Mouse (Mus musculus) midbrain, embryonic 11.5 days (tissue): ENCODE measurements around the gene Rsad2. TPM values are rescaled to one million over a fixed set of nuclear protein-coding genes. Genes with fewer than 3 reads are reported as not detected.
A peak's percentile ranks its signal among the peaks of the same experiment; 100 is the strongest.
"Not testable (repeated sequence)": the region's sequence is repeated elsewhere in the genome, so short reads cannot be mapped to it uniquely, and the experiment has no call there.

Source experiments
- ATAC-seq: fragments of 200-750 bp; cut with Nextera tagmentation; 2 replicates; pipeline ENCODE4 v1.8.0; 2017; ENCODE audit warnings: moderate TSS enrichment, moderate library complexity; ENCODE audit not compliant: low FRiP score
- DNase-seq: peaks from one replicate; pipeline ENCODE4 v3.0.0; 2015; ENCODE audit warnings: low spot score; ENCODE audit errors: missing footprints
- H3K27ac ChIP-seq: fragments of 300-500 bp; sonication (generic); 2 replicates; pipeline ENCODE4 v1.5.1; 2014; ENCODE audit warnings: low read depth, low read length
- H3K27me3 ChIP-seq: fragments of 300-500 bp; sonication (generic); 2 replicates; pipeline ENCODE4 v1.6.1; 2014; ENCODE audit warnings: mild to moderate bottlenecking, low read length, moderate library complexity, mixed read lengths; ENCODE audit not compliant: control insufficient read depth, insufficient read depth
- H3K36me3 ChIP-seq: fragments of 300-500 bp; sonication (generic); 2 replicates; pipeline ENCODE4 v1.6.1; 2014; ENCODE audit warnings: mild to moderate bottlenecking, low read length, moderate library complexity, mixed read lengths; ENCODE audit not compliant: control insufficient read depth, insufficient read depth
- H3K4me1 ChIP-seq: fragments of 300-500 bp; sonication (generic); 2 replicates; pipeline ENCODE4 v1.6.1; 2014; ENCODE audit warnings: low read length; ENCODE audit not compliant: control insufficient read depth, insufficient read depth
- H3K4me2 ChIP-seq: fragments of 300-500 bp; sonication (generic); 2 replicates; pipeline ENCODE4 v1.6.1; 2014; ENCODE audit warnings: mild to moderate bottlenecking, moderate library complexity
- H3K4me3 ChIP-seq: fragments of 300-500 bp; sonication (generic); 2 replicates; pipeline ENCODE4 v1.5.1; 2014; ENCODE audit warnings: low read depth, low read length
- H3K9ac ChIP-seq: fragments of 300-500 bp; sonication (generic); 2 replicates; pipeline ENCODE4 v1.6.1; 2014; ENCODE audit warnings: low read length
- H3K9me3 ChIP-seq: fragments of 300-500 bp; sonication (generic); 2 replicates; pipeline ENCODE4 v1.6.1; 2016; ENCODE audit warnings: low read length; ENCODE audit not compliant: control insufficient read depth
- WGBS: fragments of 180-500 bp; shearing (Covaris S2); extraction: QIAGEN DNeasy Blood & Tissue Kit; methylation state at CpG from one replicate; pipeline ENCODE4 v1.1.7; 2014; 5-methylcytosine and 5-hydroxymethylcytosine counted together
- polyA plus RNA-seq: library from polyadenylated mRNA; unstranded; fragments of >200 nt; fragmentation: Nextera tagmentation; extraction: Ambion mirVana; gene quantifications from 2 replicates; pipeline ENCODE4 v1.2.1, GENCODE M21; 2014

Rsad2 gene
- polyA plus RNA-seq, result 0.14 and 0.18 TPM in 2 replicates

- no peaks in the 10 kb centered on the region for H3K27me3 ChIP-seq
- ATAC-seq, result no peak
- H3K9me3 ChIP-seq, result no peaks in the 10 kb centered on the region
- H3K9ac ChIP-seq, result no peak within 1 kb of the TSS
- DNase-seq, result peak; percentile 54
- no peaks in the 10 kb centered on the region for H3K36me3 ChIP-seq
- 65% methylated on average over 13 of the region's 13 CpGs for WGBS
- no peak within 1 kb of the TSS for H3K27ac ChIP-seq
- H3K4me3 ChIP-seq, result no peak within 1 kb of the TSS
- no peak within 1 kb of the TSS for H3K4me2 ChIP-seq
- no peaks in the 10 kb centered on the region for H3K4me1 ChIP-seq
These were observed at the start of gene Rsad2 for GRCm38 (mm10) chr12:26456028-26456698. Gene Rsad2, minus strand, starts transcription at chr12:26456452.

DNA sequence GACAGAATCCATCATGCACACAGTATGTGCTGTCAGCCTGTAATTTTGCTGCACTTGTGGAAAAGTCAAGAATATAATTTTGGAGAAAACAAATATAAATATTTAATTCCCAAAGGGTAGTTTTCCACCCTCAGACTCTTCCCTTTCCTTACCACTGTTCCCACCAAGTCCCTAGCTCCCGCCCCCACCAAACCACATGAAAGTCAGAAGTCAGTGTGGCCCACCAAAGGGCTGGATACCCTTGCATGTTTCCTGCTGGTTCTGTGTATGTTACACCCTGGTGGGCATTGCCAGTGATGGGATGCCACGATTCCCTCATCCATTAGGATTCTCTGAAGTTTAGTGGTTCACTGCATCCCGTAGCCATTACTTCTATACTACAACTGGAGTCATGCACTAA is 44.8 kb upstream of the Rsad2 start:
- DNase-seq, result peak; percentile 26
- 88% methylated on average over 3 of the region's 3 CpGs for WGBS
- no peak for ATAC-seq

DNA sequence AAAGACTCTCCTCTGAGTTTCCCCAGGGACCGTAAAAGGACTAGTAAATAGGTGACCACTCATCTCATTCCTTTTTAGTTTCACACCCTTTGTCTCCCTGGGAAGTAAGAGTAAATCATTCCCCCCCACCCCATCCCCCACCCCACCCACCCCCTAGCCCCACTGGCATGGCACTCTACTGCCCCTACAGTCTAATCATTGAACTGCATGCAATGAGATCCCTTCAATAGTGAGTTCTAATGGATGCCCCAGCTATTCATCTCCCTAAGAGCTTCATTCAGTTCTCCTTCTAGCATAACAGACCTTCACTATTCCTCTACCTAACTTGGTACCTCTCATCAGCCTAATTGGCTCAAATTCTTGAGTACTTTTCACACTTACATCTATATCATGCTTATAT is 33.7 kb upstream of the Rsad2 start:
- no peaks in the 10 kb centered on the region for H3K9me3 ChIP-seq
- DNase-seq (peak; percentile 83), ATAC-seq (no peak)
- no peaks in the 10 kb centered on the region; the same call in 1 of the 2 replicates for H3K4me1 ChIP-seq
- H3K4me3 ChIP-seq, result no peak overlapping the region
- H3K36me3 ChIP-seq, result no peaks in the 10 kb centered on the region
- WGBS, result 94% methylated on average over 1 of the region's 1 CpGs
- no peak overlapping the region for H3K27ac ChIP-seq
- no peak overlapping the region for H3K4me2 ChIP-seq
- no peak overlapping the region for H3K9ac ChIP-seq
- H3K27me3 ChIP-seq, result no peaks in the 10 kb centered on the region

More for the DNA sequence above, 44.8 kb upstream of the Rsad2 start:
- Histone ChIP-seq H3K36me3 (no peaks in the 10 kb centered on the region), H3K4me3 (no peak overlapping the region), H3K27me3 (no peaks in the 10 kb centered on the region), H3K9me3 (no peaks in the 10 kb centered on the region), H3K4me1 (no peaks in the 10 kb centered on the region), H3K27ac (no peak overlapping the region), H3K9ac (no peak overlapping the region), H3K4me2 (no peak overlapping the region)

DNA sequence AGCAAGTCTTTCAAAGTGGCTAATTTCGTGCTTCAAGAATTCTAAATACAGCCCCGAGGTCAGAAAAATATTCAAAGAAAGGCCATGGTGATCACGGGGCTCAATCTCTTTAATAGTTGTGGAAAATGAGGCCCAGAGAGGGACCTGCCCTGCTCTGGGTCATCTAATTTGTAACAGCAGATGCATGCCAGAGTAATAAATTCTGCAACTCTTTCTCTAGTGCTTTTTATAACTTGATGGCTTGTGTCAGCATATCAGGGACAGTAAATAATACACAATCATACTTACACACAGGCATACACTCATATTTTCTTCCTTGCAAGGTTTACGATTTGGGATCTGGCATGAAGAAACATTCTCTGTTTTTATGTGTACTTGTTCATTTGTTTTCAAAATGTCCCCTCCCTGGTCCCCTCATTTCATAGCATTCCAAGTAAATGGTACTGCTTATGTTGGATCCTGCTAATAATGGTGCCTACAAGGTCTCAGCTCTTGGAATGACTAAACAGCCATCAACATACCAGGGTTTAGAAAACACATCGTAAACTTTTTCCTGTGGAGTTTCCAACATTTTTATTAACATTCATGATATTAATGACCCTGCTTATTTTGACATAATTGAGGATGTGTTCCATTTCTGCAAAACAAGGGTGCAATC is 32.5 kb upstream of the Rsad2 start:
- 40% methylated on average over 5 of the region's 5 CpGs for WGBS
- Histone ChIP-seq H3K4me1 (no peaks in the 10 kb centered on the region; the same call in 1 of the 2 replicates), H3K9me3 (no peaks in the 10 kb centered on the region), H3K4me3 (no peak overlapping the region), H3K9ac (no peak overlapping the region), H3K27me3 (no peaks in the 10 kb centered on the region), H3K27ac (no peak overlapping the region), H3K4me2 (no peak overlapping the region), H3K36me3 (no peaks in the 10 kb centered on the region)
- DNase-seq (no peak), ATAC-seq (no peak)

DNA sequence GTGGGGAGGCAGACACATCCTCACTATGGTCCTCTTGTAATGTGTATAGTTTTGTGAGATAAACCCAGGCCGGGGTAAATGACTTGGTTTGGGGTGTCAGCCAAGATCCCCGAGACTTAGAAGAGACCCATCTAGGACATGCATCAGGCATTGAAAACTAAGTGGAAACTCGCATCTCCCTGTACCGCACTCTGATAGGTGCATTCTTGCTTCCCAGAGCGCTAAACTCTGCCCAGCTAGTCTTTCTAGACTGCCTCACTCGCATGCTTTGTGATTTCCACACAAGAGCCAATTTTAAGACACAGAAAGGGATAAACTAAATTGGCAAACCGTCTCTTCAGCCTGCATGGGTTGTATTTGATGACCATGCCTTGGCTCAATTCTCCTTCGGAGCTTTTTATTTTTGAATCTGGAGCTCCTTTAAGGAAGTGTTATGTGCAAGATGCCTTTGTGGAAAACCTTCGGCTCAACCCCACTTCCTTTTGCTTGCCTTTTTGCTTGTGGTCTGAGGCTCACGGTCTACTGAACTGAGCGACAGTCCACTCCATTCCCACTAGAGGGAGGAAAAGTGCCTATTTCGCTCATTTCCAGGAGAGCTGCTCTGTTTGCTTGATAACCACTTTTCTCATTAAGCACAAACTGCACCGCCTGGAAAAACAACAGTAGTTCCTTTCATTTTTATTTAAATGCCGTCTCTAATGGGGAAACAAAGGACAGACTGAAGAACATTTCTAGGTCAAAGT is 31.8 kb upstream of the Rsad2 start:
- Histone ChIP-seq H3K27ac (no peak overlapping the region), H3K27me3 (no peaks in the 10 kb centered on the region), H3K4me3 (no peak overlapping the region), H3K4me1 (no peaks in the 10 kb centered on the region; the same call in 1 of the 2 replicates), H3K9ac (no peak overlapping the region), H3K36me3 (no peaks in the 10 kb centered on the region), H3K4me2 (no peak overlapping the region), H3K9me3 (no peaks in the 10 kb centered on the region)
- WGBS, result 43% methylated on average over 14 of the region's 14 CpGs
- ATAC-seq, result peak; percentile 62; the same call in 1 of the 2 replicates
- DNase-seq, result peak; percentile 91

DNA sequence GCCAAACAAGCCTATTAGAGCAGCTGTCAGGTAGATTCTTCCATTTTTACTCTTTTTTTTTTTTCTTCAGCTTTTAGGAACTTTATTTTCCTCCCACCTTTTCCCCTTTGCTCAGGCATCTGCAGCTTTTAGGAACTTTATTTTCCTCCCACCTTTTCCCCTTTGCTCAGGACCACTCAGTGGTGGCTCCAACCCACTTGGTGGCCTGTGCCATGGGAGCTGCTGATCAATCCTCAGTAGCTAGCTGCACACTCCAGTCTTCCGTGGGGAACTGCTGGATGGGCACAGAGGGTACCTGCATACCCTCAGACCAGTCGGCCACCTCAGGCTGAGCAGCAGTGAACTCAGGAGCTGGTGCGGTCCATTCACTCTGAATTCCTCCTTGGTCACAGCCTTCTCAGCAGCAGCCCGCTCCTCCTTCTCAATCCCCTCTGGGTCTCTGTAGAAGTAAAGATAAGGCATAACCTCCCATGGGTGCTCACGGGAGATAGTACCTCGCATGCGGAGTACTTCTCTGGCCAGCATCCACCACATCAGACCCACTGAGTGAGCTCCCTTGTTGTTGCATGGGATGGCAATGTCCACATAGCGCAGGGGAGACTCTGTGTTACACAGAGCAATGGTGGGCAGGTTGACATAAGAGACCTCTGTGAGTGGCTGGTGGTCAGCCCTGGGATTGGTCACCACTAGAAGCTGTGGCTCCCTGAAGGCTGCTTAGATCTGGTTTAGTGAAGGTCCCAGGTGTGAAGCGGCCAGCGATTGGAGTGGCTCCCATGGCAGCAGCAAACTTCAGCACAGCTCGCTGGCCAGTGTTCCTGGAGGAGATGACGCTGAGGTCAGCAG is 29.7 kb upstream of the Rsad2 start:
- H3K27me3 ChIP-seq, H3K36me3 ChIP-seq, H3K9me3 ChIP-seq, H3K4me2 ChIP-seq, H3K4me3 ChIP-seq, H3K9ac ChIP-seq, H3K27ac ChIP-seq, ATAC-seq, DNase-seq, H3K4me1 ChIP-seq: not testable (repeated sequence)
- 92% methylated on average over 12 of the region's 12 CpGs for WGBS

GRCm38 (mm10) chr12:26478196-26479004 is 22.1 kb upstream of the Rsad2 start:
- H3K36me3 ChIP-seq, result no peaks in the 10 kb centered on the region
- ATAC-seq (no peak), DNase-seq (peak; percentile 10)
- no peaks in the 10 kb centered on the region for H3K27me3 ChIP-seq
- H3K9me3 ChIP-seq, result no peaks in the 10 kb centered on the region
- no peak overlapping the region for H3K4me2 ChIP-seq
- H3K27ac ChIP-seq, result no peak overlapping the region
- H3K4me1 ChIP-seq, result no peaks in the 10 kb centered on the region
- 92% methylated on average over 18 of the region's 18 CpGs for WGBS
- H3K4me3 ChIP-seq, result no peak overlapping the region
- no peak overlapping the region for H3K9ac ChIP-seq

DNA sequence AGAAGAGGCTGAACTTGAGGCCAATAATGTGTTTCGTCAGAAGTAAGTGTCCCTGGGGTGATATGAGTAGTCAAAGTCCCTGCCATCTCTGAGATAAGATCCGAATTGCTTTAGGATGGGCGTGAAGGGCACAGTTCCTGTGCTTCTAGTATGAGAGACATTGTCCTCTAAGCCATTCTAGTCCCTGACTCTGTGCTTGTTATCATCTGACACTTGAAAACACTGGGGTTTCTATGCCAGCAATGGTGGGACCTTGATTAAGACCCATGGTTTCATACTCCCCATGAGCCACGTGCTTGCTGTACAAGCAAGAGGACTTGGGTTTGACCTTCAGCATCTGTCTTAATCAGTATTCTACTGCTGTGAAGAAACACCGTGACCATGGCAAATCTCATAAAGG is 20.9 kb upstream of the Rsad2 start:
- Histone ChIP-seq H3K27ac (no peak overlapping the region), H3K9me3 (no peaks in the 10 kb centered on the region), H3K4me1 (no peaks in the 10 kb centered on the region), H3K9ac (no peak overlapping the region), H3K36me3 (no peaks in the 10 kb centered on the region), H3K4me3 (no peak overlapping the region), H3K4me2 (no peak overlapping the region), H3K27me3 (no peaks in the 10 kb centered on the region)
- ATAC-seq (no peak), DNase-seq (peak; percentile 51)
- 75% methylated on average over 5 of the region's 5 CpGs for whole genome bisulfite sequencing
